Mouse (Mus musculus): Measurements from ENCODE around the gene Nox4. TPM values are rescaled to one million over a fixed set of nuclear protein-coding genes. Genes with fewer than 3 reads are reported as not detected.

Gene Nox4
- polyA plus RNA-seq, 1 experiment, result 234 TPM

GRCm38 (mm10) chr7:87241139-87241538 lies 4.8 kb upstream of the Nox4 start:
- WGBS, result 68% methylated on average over 1 of the region's 1 CpGs
- H3K4me1 ChIP-seq (ENCODE audit: control insufficient read depth, insufficient read depth, low read length), result peaks cover 3% of the 10 kb centered on the region; the same call in 1 of the 2 replicates

DNA sequence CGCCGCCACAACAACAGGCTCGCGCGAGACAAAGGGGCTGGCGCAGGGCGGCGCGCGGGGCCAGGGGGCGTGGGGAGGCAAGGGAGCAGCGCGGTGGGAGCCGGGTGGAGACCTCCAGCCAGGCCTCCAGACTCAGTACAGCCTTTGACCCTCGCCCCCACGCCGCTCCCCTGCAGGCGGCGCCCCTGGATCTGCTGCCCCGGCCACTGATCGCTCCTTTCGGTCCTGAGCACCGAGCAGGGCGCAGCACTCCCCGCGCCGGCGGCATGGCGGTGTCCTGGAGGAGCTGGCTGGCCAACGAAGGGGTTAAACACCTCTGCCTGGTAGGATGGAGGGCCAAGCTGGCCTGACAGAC lies 661 bp downstream of the Nox4 start:
- 1% methylated on average over 29 of the region's 30 CpGs for WGBS
- Histone ChIP-seq H3K27ac (ENCODE audit: insufficient read depth, low read depth, low read length) (peak overlapping the region; percentile 97), H3K4me3 (ENCODE audit: insufficient read depth, low read depth, low read length) (peak overlapping the region; percentile 90), H3K4me1 (ENCODE audit: control insufficient read depth, insufficient read depth, low read length) (peaks cover 3% of the 10 kb centered on the region; the same call in 1 of the 2 replicates), H3K27me3 (replicated peaks; ENCODE audit: control insufficient read depth, insufficient read depth, low read length) (no peaks in the 10 kb centered on the region), H3K36me3 (ENCODE audit: control insufficient read depth, insufficient read depth, low read length) (no peaks in the 10 kb centered on the region)
- TF ChIP-seq POLR2A (IDR thresholded peaks at IDR 0.05; ENCODE audit: low read depth, low read length) (peak; percentile 5), CTCF (conservative IDR thresholded peaks at IDR 0.05; ENCODE audit: insufficient read depth, insufficient read length, low read depth, low read length) (no peak)
- peak; percentile 84 for DNase-seq

More at GRCm38 (mm10) chr7:87241139-87241538, 4.8 kb upstream of the Nox4 start:
- Histone ChIP-seq H3K27ac (ENCODE audit: insufficient read depth, low read depth, low read length) (no peak overlapping the region), H3K4me3 (ENCODE audit: insufficient read depth, low read depth, low read length) (no peak overlapping the region), H3K27me3 (replicated peaks; ENCODE audit: control insufficient read depth, insufficient read depth, low read length) (no peaks in the 10 kb centered on the region), H3K36me3 (ENCODE audit: control insufficient read depth, insufficient read depth, low read length) (no peaks in the 10 kb centered on the region)
- DNase-seq, result no peak
- no peak for TF ChIP-seq CTCF (conservative IDR thresholded peaks at IDR 0.05; ENCODE audit: insufficient read depth, insufficient read length, low read depth, low read length)
- no peak for TF ChIP-seq POLR2A (IDR thresholded peaks at IDR 0.05; ENCODE audit: low read depth, low read length)

DNA sequence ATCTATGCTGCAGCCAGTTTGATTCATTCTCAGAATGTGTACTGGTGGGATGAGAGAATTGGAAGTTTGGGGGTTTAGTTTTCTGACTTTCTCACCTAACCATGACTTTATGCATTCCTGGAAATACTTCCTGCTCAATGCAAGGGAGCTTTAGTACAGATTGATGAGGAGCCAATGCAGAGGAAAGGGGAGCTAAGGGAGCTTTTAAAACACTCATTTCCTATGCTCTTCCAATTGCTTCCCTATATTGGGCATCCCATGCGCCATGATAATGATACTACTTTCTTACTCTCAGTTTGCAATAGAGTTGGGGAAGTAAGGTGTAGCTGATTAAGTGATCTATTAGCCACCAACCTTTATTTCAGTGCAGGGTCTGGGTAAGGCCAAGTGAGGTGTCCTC lies 1.0 kb downstream of the Nox4 start:
- H3K27ac ChIP-seq (ENCODE audit: insufficient read depth, low read depth, low read length), result peak overlapping the region; percentile 97
- no peak for DNase-seq
- TF ChIP-seq CTCF (conservative IDR thresholded peaks at IDR 0.05; ENCODE audit: insufficient read depth, insufficient read length, low read depth, low read length), result no peak
- no peak for TF ChIP-seq POLR2A (IDR thresholded peaks at IDR 0.05; ENCODE audit: low read depth, low read length)
- no peaks in the 10 kb centered on the region for H3K36me3 ChIP-seq (ENCODE audit: control insufficient read depth, insufficient read depth, low read length)
- 29% methylated on average over 1 of the region's 1 CpGs for WGBS
- peaks cover 3% of the 10 kb centered on the region; the same call in 1 of the 2 replicates for H3K4me1 ChIP-seq (ENCODE audit: control insufficient read depth, insufficient read depth, low read length)
- no peaks in the 10 kb centered on the region for H3K27me3 ChIP-seq (replicated peaks; ENCODE audit: control insufficient read depth, insufficient read depth, low read length)
- H3K4me3 ChIP-seq (ENCODE audit: insufficient read depth, low read depth, low read length), result peak overlapping the region; percentile 90

DNA sequence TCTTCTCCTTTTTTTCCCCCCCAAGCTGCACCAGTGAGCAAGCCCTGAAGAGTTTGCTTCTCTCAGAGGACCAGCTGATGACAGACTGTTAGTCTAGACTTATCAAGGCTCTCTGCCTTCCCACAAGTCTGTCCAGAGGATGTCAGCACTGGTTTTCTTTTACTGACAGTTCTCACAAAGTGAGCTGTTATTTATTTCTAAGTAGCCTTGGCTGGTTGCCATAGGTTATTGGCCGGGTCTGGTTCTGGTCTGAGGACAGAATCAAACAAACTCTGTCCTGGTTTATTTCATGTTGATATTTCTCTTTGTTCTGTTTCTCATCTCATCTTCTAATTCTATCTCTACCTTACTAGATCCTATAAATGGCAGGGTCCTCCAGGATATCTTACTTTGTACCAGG lies 2.0 kb downstream of the Nox4 start:
- Histone ChIP-seq H3K4me3 (ENCODE audit: insufficient read depth, low read depth, low read length) (peak overlapping the region; percentile 37; the same call in 1 of the 2 replicates), H3K27ac (ENCODE audit: insufficient read depth, low read depth, low read length) (peak overlapping the region; percentile 97), H3K27me3 (replicated peaks; ENCODE audit: control insufficient read depth, insufficient read depth, low read length) (no peaks in the 10 kb centered on the region), H3K36me3 (ENCODE audit: control insufficient read depth, insufficient read depth, low read length) (no peaks in the 10 kb centered on the region), H3K4me1 (ENCODE audit: control insufficient read depth, insufficient read depth, low read length) (peaks cover 3% of the 10 kb centered on the region; the same call in 1 of the 2 replicates)
- TF ChIP-seq CTCF (conservative IDR thresholded peaks at IDR 0.05; ENCODE audit: insufficient read depth, insufficient read length, low read depth, low read length), result no peak
- no peak for TF ChIP-seq POLR2A (IDR thresholded peaks at IDR 0.05; ENCODE audit: low read depth, low read length)
- peak; percentile 86 for DNase-seq
- 16% methylated on average over 1 of the region's 1 CpGs for WGBS

GRCm38 (mm10) chr7:87252071-87252470 lies 6.2 kb downstream of the Nox4 start:
- no peaks in the 10 kb centered on the region for H3K27me3 ChIP-seq (replicated peaks; ENCODE audit: control insufficient read depth, insufficient read depth, low read length)
- DNase-seq, result peak; percentile 65
- H3K4me1 ChIP-seq (ENCODE audit: control insufficient read depth, insufficient read depth, low read length), result no peaks in the 10 kb centered on the region; the same call in 1 of the 2 replicates
- TF ChIP-seq POLR2A (IDR thresholded peaks at IDR 0.05; ENCODE audit: low read depth, low read length) (no peak), CTCF (conservative IDR thresholded peaks at IDR 0.05; ENCODE audit: insufficient read depth, insufficient read length, low read depth, low read length) (no peak)
- no peak overlapping the region for H3K27ac ChIP-seq (ENCODE audit: insufficient read depth, low read depth, low read length)
- H3K4me3 ChIP-seq (ENCODE audit: insufficient read depth, low read depth, low read length), result no peak overlapping the region
- no peaks in the 10 kb centered on the region for H3K36me3 ChIP-seq (ENCODE audit: control insufficient read depth, insufficient read depth, low read length)
- WGBS, result 44% methylated on average over 4 of the region's 4 CpGs

GRCm38 (mm10) chr7:87277225-87277624 lies 31.3 kb downstream of the Nox4 start:
- Histone ChIP-seq H3K4me1 (ENCODE audit: control insufficient read depth, insufficient read depth, low read length) (no peaks in the 10 kb centered on the region), H3K36me3 (ENCODE audit: control insufficient read depth, insufficient read depth, low read length) (no peaks in the 10 kb centered on the region; the same call in 1 of the 2 replicates), H3K27me3 (replicated peaks; ENCODE audit: control insufficient read depth, insufficient read depth, low read length) (no peaks in the 10 kb centered on the region), H3K27ac (ENCODE audit: insufficient read depth, low read depth, low read length) (no peak overlapping the region), H3K4me3 (ENCODE audit: insufficient read depth, low read depth, low read length) (no peak overlapping the region)
- no peak for TF ChIP-seq POLR2A (IDR thresholded peaks at IDR 0.05; ENCODE audit: low read depth, low read length)
- peak; percentile 22; the same call in 1 of the 2 replicates for TF ChIP-seq CTCF (conservative IDR thresholded peaks at IDR 0.05; ENCODE audit: insufficient read depth, insufficient read length, low read depth, low read length)
- 2% methylated on average over 1 of the region's 1 CpGs for WGBS
- DNase-seq, result peak; percentile 59

- no peaks in the 10 kb centered on the region for H3K4me1 ChIP-seq (ENCODE audit: control insufficient read depth, insufficient read depth, low read length)
- DNase-seq, result no peak
- no peak overlapping the region for H3K4me3 ChIP-seq (ENCODE audit: insufficient read depth, low read depth, low read length)
- H3K27me3 ChIP-seq (replicated peaks; ENCODE audit: control insufficient read depth, insufficient read depth, low read length), result no peaks in the 10 kb centered on the region
- no peaks in the 10 kb centered on the region; the same call in 1 of the 2 replicates for H3K36me3 ChIP-seq (ENCODE audit: control insufficient read depth, insufficient read depth, low read length)
- no peak overlapping the region for H3K27ac ChIP-seq (ENCODE audit: insufficient read depth, low read depth, low read length)
- no peak for TF ChIP-seq CTCF (conservative IDR thresholded peaks at IDR 0.05; ENCODE audit: insufficient read depth, insufficient read length, low read depth, low read length)
- TF ChIP-seq POLR2A (IDR thresholded peaks at IDR 0.05; ENCODE audit: low read depth, low read length), result no peak
- WGBS, result 82% methylated on average over 1 of the region's 1 CpGs
Observed at GRCm38 (mm10) chr7:87303726-87304315, 57.9 kb downstream of the Nox4 start.
